32 mouse cellular contexts compared by ENCODE assay signal in genomic region chr14:86635594-86636140, GRCm38 (mm10).
DNase-seq lines count a peak whose midpoint lies in the region; ATAC-seq and TF ChIP-seq lines count a peak whose summit lies in the region.
"Had no signal": no experiment of that assay in that cellular context is flagged by ENCODE, and none has a peak within 500 bp of the region (broad histone marks: within the 10 kb centered on the region; RNA-seq: fewer than 3 reads in every experiment).

No protein-coding gene starts in this region.

- H3K36me3 ChIP-seq in forebrain, embryonic 12.5 days (replicated peaks): no peaks in the 10 kb centered on the region
- no peaks in the 10 kb centered on the region for H3K36me3 ChIP-seq in forebrain, postnatal 0 days (ENCODE audit: insufficient read depth)
- H3K36me3 ChIP-seq in limb, embryonic 11.5 days (ENCODE audit: control insufficient read depth, insufficient read depth, low read length): no peaks in the 10 kb centered on the region
- no peaks in the 10 kb centered on the region for H3K36me3 ChIP-seq in limb, embryonic 10.5 days
- no peaks in the 10 kb centered on the region for H3K36me3 ChIP-seq in embryonic facial prominence, embryonic 12.5 days
- no peaks in the 10 kb centered on the region for H3K36me3 ChIP-seq in limb, embryonic 14.5 days (ENCODE audit: control insufficient read depth, insufficient read depth, low read length)
- H3K36me3 ChIP-seq in thymus, adult 2 months (ENCODE audit: control insufficient read depth, insufficient read depth, low read length): no peaks in the 10 kb centered on the region
- H3K36me3 ChIP-seq: embryonic facial prominence, embryonic 15.5 days; heart, embryonic 10.5 days; heart, embryonic 15.5 days; hindbrain, embryonic 12.5 days; limb, embryonic 15.5 days; liver, embryonic 13.5 days; neural tube, embryonic 12.5 days had no signal

- H3K27me3 ChIP-seq in forebrain, embryonic 12.5 days: no peaks in the 10 kb centered on the region
- H3K27me3 ChIP-seq in forebrain, postnatal 0 days (ENCODE audit: insufficient read depth, low read length): no peaks in the 10 kb centered on the region
- no peaks in the 10 kb centered on the region for H3K27me3 ChIP-seq in limb, embryonic 11.5 days (ENCODE audit: control insufficient read depth, insufficient read depth, low read length)
- no peaks in the 10 kb centered on the region for H3K27me3 ChIP-seq in limb, embryonic 10.5 days (ENCODE audit: low read depth, poor library complexity, severe bottlenecking)
- H3K27me3 ChIP-seq in embryonic facial prominence, embryonic 12.5 days: no peaks in the 10 kb centered on the region
- H3K27me3 ChIP-seq in limb, embryonic 14.5 days (ENCODE audit: control insufficient read depth, insufficient read depth, low read length): no peaks in the 10 kb centered on the region
- no peaks in the 10 kb centered on the region for H3K27me3 ChIP-seq in thymus, adult 2 months (ENCODE audit: control insufficient read depth, insufficient read depth, low read length)
- H3K27me3 ChIP-seq: embryonic facial prominence, embryonic 15.5 days; heart, embryonic 15.5 days; limb, embryonic 15.5 days; liver, embryonic 13.5 days; megakaryocyte, embryonic 14.5 days; neural tube, embryonic 12.5 days had no signal

- H3K27ac ChIP-seq in forebrain, embryonic 12.5 days: no peak overlapping the region
- H3K27ac ChIP-seq in forebrain, postnatal 0 days (ENCODE audit: low read depth, low read length): no peak overlapping the region
- no peak overlapping the region for H3K27ac ChIP-seq in limb, embryonic 11.5 days (replicated peaks; ENCODE audit: low read depth, low read length)
- H3K27ac ChIP-seq in limb, embryonic 10.5 days: no peak overlapping the region
- no peak overlapping the region for H3K27ac ChIP-seq in embryonic facial prominence, embryonic 12.5 days
- no peak overlapping the region for H3K27ac ChIP-seq in limb, embryonic 14.5 days (replicated peaks; ENCODE audit: low read depth, low read length)
- H3K27ac ChIP-seq in thymus, adult 2 months (ENCODE audit: control insufficient read depth, insufficient read depth, low read length): no peak overlapping the region
- H3K27ac ChIP-seq: embryonic facial prominence, embryonic 15.5 days; heart, embryonic 10.5 days; heart, embryonic 15.5 days; hindbrain, embryonic 12.5 days; limb, embryonic 15.5 days; liver, embryonic 13.5 days; neural tube, embryonic 12.5 days; stomach, postnatal 0 days had no signal

- TF ChIP-seq CTCF in forebrain, postnatal 0 days (IDR thresholded peaks at IDR 0.05; ENCODE audit: low read depth): no peak
- TF ChIP-seq CTCF in thymus, adult 2 months (IDR thresholded peaks at IDR 0.05; ENCODE audit: borderline replicate concordance, control insufficient read depth, extremely low read depth, insufficient read depth, low read length, poor library complexity): no peak

- no peak for TF ChIP-seq POLR2A in limb, embryonic 14.5 days (IDR thresholded peaks at IDR 0.05; ENCODE audit: borderline replicate concordance, extremely low read depth, insufficient read depth, insufficient read length)
- no peak for TF ChIP-seq POLR2A in thymus, adult 2 months (IDR thresholded peaks at IDR 0.05; ENCODE audit: control insufficient read depth, extremely low read depth, insufficient read depth, low read length, poor library complexity)

- 28% methylated on average over 6 of the region's 6 CpGs for WGBS in forebrain, embryonic 12.5 days
- WGBS in forebrain, postnatal 0 days: 28% methylated on average over 6 of the region's 6 CpGs
- 27% methylated on average over 6 of the region's 6 CpGs for WGBS in limb, embryonic 11.5 days
- WGBS in limb, embryonic 10.5 days: 27% methylated on average over 6 of the region's 6 CpGs
- 29% methylated on average over 6 of the region's 6 CpGs for WGBS in embryonic facial prominence, embryonic 12.5 days
- WGBS in limb, embryonic 14.5 days: 31% methylated on average over 5 of the region's 6 CpGs
- WGBS in thymus, adult 2 months: 31% methylated on average over 6 of the region's 6 CpGs

- H3K9ac ChIP-seq in forebrain, embryonic 12.5 days: no peak overlapping the region
- no peak overlapping the region for H3K9ac ChIP-seq in forebrain, postnatal 0 days
- H3K9ac ChIP-seq in limb, embryonic 11.5 days (ENCODE audit: low read length): no peak overlapping the region
- H3K9ac ChIP-seq in embryonic facial prominence, embryonic 12.5 days: no peak overlapping the region
- H3K9ac ChIP-seq in limb, embryonic 14.5 days (ENCODE audit: low read depth, low read length, severe bottlenecking): no peak overlapping the region
- H3K9ac ChIP-seq: embryonic facial prominence, embryonic 15.5 days; heart, embryonic 15.5 days; hindbrain, embryonic 12.5 days; limb, embryonic 15.5 days; liver, embryonic 13.5 days; neural tube, embryonic 12.5 days had no signal

- H3K4me3 ChIP-seq in forebrain, embryonic 12.5 days (replicated peaks): no peak overlapping the region
- no peak overlapping the region for H3K4me3 ChIP-seq in forebrain, postnatal 0 days (ENCODE audit: low read depth, low read length)
- no peak overlapping the region for H3K4me3 ChIP-seq in limb, embryonic 11.5 days (ENCODE audit: low read depth, low read length)
- H3K4me3 ChIP-seq in limb, embryonic 10.5 days: no peak overlapping the region
- no peak overlapping the region for H3K4me3 ChIP-seq in embryonic facial prominence, embryonic 12.5 days
- no peak overlapping the region for H3K4me3 ChIP-seq in limb, embryonic 14.5 days (replicated peaks; ENCODE audit: low read length)
- H3K4me3 ChIP-seq in thymus, adult 2 months (ENCODE audit: control insufficient read depth, insufficient read depth, low read length): no peak overlapping the region
- H3K4me3 ChIP-seq: embryonic facial prominence, embryonic 15.5 days; heart, embryonic 10.5 days; heart, embryonic 15.5 days; hindbrain, embryonic 12.5 days; limb, embryonic 15.5 days; liver, embryonic 13.5 days; megakaryocyte, embryonic 14.5 days; neural tube, embryonic 12.5 days had no signal

- no peak for DNase-seq in forebrain, postnatal 0 days
- DNase-seq in limb, embryonic 11.5 days (ENCODE audit: low spot score): no peak
- no peak for DNase-seq in limb, embryonic 10.5 days (ENCODE audit: low spot score)
- DNase-seq in limb, embryonic 14.5 days (ENCODE audit: low spot score): no peak
- no peak for DNase-seq in thymus, adult 2 months
- DNase-seq: adrenal gland, postnatal 10 days; cerebellum, adult 11 months; cerebellum, adult 9-11 months; embryo, embryonic 11 days; gastrocnemius, postnatal 25 days; kidney, adult 11 months; kidney, postnatal 14 days; layer of hippocampus, adult 9-11 months; liver, embryonic 13.5 days; lung, adult 18-20 months; lung, postnatal 4 days; right cerebral cortex, postnatal 4 days; thymus, adult 18-20 months; thymus, postnatal 4 days had no signal

- H3K9me3 ChIP-seq in forebrain, embryonic 12.5 days: no peaks in the 10 kb centered on the region
- H3K9me3 ChIP-seq in forebrain, postnatal 0 days (ENCODE audit: low read length): no peaks in the 10 kb centered on the region
- H3K9me3 ChIP-seq in limb, embryonic 11.5 days (ENCODE audit: control insufficient read depth, low read length): no peaks in the 10 kb centered on the region
- H3K9me3 ChIP-seq in limb, embryonic 10.5 days (replicated peaks): no peaks in the 10 kb centered on the region
- H3K9me3 ChIP-seq in embryonic facial prominence, embryonic 12.5 days: no peaks in the 10 kb centered on the region
- no peaks in the 10 kb centered on the region for H3K9me3 ChIP-seq in limb, embryonic 14.5 days (ENCODE audit: control insufficient read depth, low read length)
- H3K9me3 ChIP-seq: embryonic facial prominence, embryonic 15.5 days; heart, embryonic 10.5 days; heart, embryonic 15.5 days; hindbrain, embryonic 12.5 days; limb, embryonic 15.5 days; liver, embryonic 13.5 days; megakaryocyte, embryonic 14.5 days; neural tube, embryonic 12.5 days had no signal

- no peak overlapping the region for H3K4me2 ChIP-seq in forebrain, embryonic 12.5 days
- no peak overlapping the region for H3K4me2 ChIP-seq in forebrain, postnatal 0 days (ENCODE audit: low read depth)
- H3K4me2 ChIP-seq in limb, embryonic 11.5 days (ENCODE audit: low read depth, severe bottlenecking): no peak overlapping the region
- H3K4me2 ChIP-seq in embryonic facial prominence, embryonic 12.5 days (replicated peaks): no peak overlapping the region
- H3K4me2 ChIP-seq in limb, embryonic 14.5 days (replicated peaks; ENCODE audit: low read depth, low read length, severe bottlenecking): no peak overlapping the region
- H3K4me2 ChIP-seq: embryonic facial prominence, embryonic 15.5 days; heart, embryonic 15.5 days; hindbrain, embryonic 12.5 days; limb, embryonic 15.5 days; liver, embryonic 13.5 days; neural tube, embryonic 12.5 days had no signal

- H3K4me1 ChIP-seq in forebrain, embryonic 12.5 days: no peaks in the 10 kb centered on the region; the same call in 1 of the 2 replicates
- no peaks in the 10 kb centered on the region for H3K4me1 ChIP-seq in forebrain, postnatal 0 days (ENCODE audit: insufficient read depth)
- no peaks in the 10 kb centered on the region for H3K4me1 ChIP-seq in limb, embryonic 11.5 days (ENCODE audit: control insufficient read depth, insufficient read depth, low read length)
- H3K4me1 ChIP-seq in limb, embryonic 10.5 days: no peaks in the 10 kb centered on the region
- peaks cover under 1% of the 10 kb centered on the region; the same call in 1 of the 2 replicates for H3K4me1 ChIP-seq in embryonic facial prominence, embryonic 12.5 days
- H3K4me1 ChIP-seq in limb, embryonic 14.5 days (ENCODE audit: control insufficient read depth, insufficient read depth, low read length): no peaks in the 10 kb centered on the region
- H3K4me1 ChIP-seq in thymus, adult 2 months (replicated peaks; ENCODE audit: control insufficient read depth, insufficient read depth, low read length): no peaks in the 10 kb centered on the region
- H3K4me1 ChIP-seq: embryonic facial prominence, embryonic 15.5 days; heart, embryonic 10.5 days; heart, embryonic 15.5 days; limb, embryonic 15.5 days; liver, embryonic 13.5 days; neural tube, embryonic 12.5 days had no signal

- ATAC-seq in forebrain, embryonic 12.5 days (ENCODE audit: low FRiP score): 0 out of 2 replicates have a peak, but pooled peaks have one; percentile 39
- ATAC-seq in forebrain, postnatal 0 days: no peak
- 0 out of 2 replicates have a peak, but pooled peaks have one; percentile 51 for ATAC-seq in limb, embryonic 11.5 days (ENCODE audit: insufficient number of reproducible peaks, low FRiP score, low TSS enrichment, low read depth)
- ATAC-seq in embryonic facial prominence, embryonic 12.5 days (ENCODE audit: insufficient number of reproducible peaks, insufficient read depth, low FRiP score, low TSS enrichment): peak; percentile 45; the same call in 1 of the 2 replicates
- peak; percentile 44; the same call in 1 of the 2 replicates for ATAC-seq in limb, embryonic 14.5 days (ENCODE audit: low FRiP score, low read depth)
- ATAC-seq: inflammation-experienced regulatory T-cells, adult 6 months; lung, postnatal 0 days; Patski had no signal
